Mouse (Mus musculus) T-cell, adult 2 months (primary cell): ENCODE measurements around the gene Ndufb7.
"Not testable (repeated sequence)": the region's sequence is repeated elsewhere in the genome, so short reads cannot be mapped to it uniquely, and the experiment has no call there.

ENCODE experiments used
- DNase-seq: peaks from one replicate; pipeline ENCODE4 v3.0.0; 2022; ENCODE audit warnings: low spot score

Ndufb7 gene

DNA sequence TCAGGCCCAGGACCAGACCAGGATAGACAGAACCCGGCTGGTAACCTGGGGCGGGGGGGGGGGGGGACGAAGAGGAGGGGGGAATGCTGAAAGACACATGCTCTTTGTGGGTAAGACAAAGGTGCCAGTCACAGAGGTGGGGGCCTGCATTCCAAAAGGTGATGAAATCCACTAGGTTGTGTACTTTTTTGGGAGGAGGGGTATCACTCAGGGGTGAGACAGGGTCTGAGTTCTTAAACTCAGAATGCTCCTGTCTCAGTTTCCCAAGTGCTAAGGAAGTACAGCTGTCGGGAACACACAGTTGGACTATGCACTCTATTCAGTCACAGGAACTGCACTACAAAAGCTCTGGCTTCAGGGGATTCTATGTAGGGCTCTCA lies 10.0 kb downstream of the Ndufb7 start:
- DNase-seq, result no peak

DNA sequence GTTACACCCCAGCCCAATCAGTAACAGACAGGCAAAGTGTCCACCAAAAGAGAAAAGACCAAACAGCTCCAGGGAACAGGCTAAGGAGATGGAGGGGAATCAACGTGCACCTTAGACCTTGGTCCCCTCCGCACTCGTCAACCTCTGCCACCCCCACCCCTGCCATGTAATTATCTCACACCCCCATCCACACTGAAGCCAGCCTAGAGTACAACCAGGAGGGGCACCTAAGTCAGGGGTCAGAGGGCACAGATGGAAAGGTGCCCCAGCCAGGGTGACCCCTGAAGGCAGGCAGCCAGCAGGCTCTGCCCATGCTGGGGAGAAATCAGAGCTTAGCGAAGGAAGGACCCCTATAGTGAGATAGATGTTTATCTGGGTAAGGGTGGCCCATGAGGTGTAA lies 10.4 kb downstream of the Ndufb7 start:
- no peak for DNase-seq

DNA sequence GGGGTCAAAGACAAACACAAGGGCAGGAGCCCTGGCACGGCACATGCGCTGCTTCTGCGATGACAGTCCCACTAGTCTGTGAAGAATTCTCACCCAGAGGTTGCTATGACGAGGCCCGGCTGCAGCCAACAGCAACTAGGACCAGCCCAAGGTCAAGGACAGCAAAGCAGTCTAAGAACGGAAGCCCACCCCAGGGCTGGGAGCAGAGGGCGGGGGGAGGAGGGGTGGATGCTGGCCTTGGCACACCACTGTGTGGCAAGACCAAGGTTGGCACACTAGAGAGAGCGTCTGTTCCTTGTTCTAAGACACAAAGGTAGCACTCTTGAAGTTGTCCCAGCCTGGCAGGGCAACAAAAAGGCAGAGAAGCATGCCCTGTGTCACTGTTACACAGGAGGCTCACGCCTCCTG lies 10.9 kb downstream of the Ndufb7 start:
- DNase-seq, result no peak

DNA sequence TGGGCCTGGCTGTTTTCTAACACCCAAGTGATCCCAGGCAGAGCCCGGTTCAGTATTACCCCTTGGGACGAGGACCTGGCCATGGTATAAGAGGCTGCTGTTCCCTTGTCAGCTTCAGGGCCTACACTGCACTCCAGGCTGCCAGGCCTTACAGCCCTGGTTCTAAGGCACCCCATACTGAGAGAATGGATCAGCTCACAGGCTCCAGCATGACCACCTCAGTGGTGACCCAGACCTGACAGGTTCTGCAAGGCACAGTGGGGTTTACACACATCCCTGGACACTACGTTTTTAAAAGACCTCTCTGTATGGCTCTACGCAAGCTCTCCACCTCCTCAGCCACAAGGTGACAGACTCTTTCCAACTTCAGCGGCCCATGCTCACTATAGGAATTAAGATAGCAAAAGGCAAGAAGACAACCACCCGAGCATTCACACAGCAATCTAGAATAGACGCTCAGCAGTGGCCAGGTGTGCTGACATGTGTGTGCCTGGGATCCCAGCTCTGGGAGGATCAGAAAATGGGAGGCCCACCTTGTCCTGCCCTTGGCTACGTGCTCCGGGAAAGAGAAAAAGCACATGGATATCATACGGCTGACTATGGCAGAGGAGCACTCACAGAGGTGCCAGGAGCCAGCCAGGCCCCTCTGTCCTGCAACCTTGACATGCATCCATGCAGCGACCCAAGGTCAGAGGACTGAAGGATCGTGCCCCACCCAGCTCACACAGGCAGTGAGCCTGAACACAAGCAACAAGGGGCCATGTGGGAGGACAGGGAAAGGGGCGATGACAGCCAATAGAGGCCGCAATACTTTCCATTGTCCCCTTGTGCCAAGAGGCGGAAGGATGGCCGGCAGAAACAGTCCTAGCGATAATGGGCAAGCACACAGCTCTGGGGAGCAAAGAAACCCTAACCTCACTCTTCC lies 11.9 kb downstream of the Ndufb7 start:
- no peak for DNase-seq

DNA sequence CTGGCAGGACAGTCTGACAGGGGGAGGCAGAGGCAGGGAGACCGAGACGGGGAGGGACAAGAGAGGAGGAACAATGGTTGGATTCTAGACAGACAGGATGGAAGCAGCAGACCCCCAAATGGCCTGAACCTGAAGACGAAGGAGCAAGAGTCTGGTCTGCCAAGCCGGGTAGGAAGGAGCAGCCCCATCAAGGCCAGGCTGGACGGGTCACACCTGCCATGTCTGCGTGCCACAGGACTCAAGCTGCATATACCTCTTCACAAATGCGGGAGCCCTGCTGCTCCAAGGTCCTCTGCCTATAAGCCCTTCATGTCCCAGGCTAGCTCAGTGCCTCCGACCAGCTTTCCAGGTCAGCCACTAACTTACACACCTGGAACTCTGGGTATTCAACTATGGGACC lies 13.2 kb downstream of the Ndufb7 start:
- no peak for DNase-seq

DNA sequence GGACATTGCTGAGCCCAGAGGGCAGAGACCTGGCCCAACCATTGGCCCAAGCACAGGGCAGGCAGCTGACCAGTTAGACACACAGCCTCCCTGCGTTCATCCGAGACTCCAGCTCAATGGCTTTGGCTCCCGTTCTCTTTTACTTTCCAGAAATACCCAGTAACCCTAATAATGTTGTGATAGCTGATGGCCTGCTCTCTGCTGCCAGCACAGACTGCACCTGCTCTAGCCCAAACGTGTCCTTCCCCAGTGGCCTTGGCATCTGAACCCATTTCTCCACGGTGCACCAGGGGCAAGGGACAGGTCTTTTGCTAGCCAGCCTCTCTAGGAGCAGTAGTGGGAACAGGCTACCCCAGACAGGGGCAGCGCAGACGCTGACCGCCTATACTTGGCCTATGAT lies 14.4 kb downstream of the Ndufb7 start:
- no peak for DNase-seq

DNA sequence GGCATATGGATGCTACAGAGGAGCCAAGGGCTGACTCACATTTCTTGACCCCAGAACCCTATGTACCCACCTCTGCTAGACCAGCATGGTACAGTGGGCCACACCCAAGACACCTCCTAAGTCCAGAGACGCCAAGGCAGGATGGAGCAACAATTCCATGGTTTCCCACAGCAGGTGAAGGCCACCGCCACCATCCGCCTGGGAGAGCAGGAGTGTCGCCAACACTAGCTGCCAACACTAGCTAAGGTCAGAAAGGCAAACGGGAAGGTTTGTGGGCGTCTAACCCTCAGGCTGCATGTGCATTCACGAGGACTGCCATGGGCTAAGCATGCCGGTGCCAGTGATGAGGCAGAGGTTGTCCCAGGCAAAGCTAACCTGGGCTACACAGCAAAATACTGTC lies 15.8 kb downstream of the Ndufb7 start:
- DNase-seq, result no peak

DNA sequence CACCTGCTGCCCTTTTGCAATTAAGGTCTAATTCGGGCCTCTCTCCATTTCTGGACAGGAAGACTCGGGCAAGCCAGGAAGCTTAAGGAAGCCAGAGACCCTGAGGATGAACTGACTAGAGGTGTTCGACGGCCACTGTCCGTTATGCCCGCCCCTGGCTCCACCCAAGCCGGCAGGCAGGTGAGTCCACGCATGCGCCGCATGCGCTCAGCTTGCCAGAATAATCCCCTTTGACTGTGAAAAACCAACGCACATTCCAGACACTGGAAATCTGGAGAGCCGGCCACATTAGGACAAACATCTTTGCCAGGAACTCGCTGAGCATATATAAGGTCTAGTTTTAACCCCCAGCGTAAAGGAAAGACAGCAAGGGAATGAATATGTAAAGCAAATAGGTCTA lies 16.8 kb downstream of the Ndufb7 start:
- no peak for DNase-seq

DNA sequence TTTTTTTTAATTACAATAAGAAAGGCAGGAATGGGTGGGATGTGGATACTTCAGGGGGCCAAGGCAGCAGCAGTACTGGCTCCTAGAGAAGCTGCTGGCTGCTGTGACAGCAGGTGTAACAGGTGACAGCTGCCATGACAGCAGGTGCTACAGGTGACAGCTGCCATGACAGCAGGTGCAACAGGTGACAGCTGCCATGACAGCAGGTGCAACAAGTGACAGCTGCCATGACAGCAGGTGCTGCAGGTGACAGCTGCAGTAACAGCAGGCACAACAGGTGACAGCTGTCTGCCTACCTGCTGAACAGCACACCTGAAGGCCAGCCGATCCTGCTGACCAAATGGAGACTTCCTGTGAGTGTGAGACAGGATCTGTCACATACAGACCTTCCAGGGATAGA lies 18.3 kb downstream of the Ndufb7 start:
- no peak for DNase-seq

DNA sequence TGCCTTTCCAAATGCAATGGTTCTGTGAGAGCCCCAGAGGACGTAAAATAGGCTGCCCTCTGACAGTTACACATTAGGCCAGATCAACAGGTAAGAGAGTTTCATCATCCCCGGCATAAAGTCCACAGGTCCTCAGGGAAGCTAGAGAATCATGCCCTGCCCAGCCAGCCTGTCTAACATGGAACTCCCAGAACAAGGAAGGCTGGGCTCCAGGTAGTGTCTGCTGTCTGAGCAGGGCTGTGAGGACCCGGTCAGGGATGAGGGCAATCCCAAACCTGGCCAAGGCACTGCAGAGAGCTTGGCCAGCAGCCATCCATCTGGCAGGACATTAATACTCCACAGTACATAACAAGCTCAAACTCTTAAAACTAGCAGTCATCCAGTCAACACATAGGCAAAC lies 18.9 kb downstream of the Ndufb7 start:
- no peak for DNase-seq

DNA sequence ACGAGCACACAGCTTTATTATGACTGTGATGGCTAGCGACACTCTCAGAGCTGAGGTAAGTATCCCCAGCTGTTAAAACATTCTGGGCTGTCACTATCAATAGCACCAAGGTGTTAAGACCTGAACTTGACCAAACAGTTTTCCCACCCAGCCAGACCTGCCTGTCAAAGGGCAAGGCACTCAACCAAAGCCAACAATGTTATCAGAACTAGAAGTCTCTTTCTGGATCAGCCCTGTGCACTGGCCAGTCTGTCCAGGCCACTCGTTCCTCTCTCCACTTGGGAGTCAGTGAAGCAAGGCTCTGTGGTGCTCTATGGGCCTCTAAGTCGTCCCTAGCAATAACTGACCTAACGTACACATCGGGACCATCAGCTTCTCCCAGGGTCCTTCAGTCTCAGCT lies 21.2 kb downstream of the Ndufb7 start:
- DNase-seq, result no peak

DNA sequence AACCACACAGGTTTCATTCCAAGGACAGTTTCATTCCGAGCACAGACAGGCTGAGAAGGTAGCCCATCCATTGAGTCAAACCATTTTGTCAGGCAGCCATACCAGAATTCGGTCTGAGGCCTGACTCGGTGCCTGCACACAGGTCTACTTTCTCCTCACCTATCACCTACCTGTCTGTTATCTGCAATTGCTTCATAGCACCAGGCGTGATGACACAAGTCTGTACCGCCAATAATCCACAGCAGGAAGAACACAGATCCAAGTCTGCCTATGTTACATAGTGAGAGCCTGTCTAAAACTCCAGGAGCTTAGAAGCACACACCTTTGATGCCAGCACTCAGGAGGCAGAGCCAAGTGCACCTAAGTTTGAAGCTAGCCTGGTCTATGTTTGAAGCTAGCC lies 22.4 kb downstream of the Ndufb7 start:
- no peak for DNase-seq

DNA sequence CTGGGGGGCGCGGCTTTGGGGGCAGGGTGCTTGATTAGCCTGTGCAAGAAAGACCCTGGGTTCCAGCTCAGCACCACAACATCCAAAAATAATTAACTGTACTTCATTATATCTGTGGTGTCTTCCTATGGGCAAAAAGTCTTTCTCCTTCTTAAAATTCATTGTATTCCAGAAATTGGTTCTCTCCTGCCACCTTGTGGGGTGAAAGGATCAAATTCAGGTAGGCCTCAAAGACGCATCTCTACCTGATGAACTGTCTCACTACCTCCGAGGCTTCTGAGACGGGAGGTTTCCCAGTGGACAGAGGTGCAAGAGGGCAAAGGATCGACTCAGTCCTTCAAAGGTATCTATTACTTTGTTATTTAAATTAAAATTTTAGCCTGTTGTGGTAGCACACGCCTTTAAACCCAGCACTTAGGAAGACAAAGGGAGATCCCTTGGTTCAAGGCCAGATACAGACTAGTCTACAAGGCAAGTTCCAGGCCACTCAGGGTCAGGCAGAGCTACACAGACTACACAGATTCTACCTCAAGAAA lies 24.1 kb downstream of the Ndufb7 start:
- DNase-seq, result no peak

DNA sequence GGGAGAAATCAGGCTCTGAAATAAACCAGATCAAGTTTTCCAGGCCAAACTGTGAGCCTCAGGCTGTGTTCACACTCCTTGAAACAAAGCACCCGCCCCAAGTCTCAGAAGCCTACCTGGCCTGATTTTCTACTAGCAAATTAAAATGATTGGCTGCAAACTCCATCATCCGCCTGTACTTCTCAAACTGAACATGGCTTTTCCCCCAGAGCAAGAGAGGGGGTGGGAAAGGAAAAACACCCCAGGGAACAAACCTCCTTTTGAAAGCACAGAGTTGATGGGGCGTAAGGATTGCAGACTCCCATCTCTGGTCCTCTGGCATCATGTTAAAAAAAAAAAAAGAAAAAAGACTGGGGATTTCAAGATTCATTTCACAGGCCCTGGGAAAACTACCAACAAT lies 26.2 kb downstream of the Ndufb7 start:
- DNase-seq, result no peak

DNA sequence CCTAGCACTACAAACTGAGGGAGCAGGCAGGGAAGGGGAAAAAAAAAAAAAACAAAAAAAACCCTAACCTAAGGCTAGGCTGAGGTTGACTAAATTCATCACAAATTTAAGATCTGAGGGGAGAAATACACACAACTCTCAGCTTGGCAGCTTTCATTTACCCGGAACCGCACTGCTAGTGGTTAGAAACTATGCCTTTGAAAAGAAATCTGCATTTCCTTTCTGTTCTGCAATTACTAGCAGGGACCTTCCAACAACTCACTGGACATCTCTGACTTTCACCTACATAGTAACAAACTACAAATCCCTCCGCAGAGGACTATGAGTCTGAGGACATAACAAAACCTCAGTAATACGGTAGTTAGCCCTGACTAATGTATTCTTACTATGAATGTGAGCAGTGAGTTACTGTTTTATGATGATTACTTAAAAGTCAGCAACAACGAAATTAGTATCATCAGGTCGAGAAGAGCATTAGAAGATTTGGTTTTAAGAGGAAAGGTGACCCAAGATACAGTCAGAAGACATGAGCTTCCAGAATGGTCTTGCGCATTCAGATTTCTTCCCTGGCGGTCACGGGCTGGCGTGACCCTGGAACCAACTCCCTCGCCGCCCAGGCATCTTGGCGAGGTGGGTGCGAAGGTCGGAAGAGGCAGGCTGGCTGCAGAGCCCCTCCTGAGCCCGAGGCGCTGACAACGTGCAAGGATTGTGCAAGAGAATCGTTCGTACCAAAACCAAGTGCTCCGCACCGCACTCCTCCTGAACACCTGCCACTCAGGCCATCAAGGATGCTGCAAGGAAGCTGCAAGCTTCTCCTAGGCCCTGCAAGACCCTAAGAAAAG lies 27.1 kb downstream of the Ndufb7 start:
- DNase-seq, result peak; percentile 28

DNA sequence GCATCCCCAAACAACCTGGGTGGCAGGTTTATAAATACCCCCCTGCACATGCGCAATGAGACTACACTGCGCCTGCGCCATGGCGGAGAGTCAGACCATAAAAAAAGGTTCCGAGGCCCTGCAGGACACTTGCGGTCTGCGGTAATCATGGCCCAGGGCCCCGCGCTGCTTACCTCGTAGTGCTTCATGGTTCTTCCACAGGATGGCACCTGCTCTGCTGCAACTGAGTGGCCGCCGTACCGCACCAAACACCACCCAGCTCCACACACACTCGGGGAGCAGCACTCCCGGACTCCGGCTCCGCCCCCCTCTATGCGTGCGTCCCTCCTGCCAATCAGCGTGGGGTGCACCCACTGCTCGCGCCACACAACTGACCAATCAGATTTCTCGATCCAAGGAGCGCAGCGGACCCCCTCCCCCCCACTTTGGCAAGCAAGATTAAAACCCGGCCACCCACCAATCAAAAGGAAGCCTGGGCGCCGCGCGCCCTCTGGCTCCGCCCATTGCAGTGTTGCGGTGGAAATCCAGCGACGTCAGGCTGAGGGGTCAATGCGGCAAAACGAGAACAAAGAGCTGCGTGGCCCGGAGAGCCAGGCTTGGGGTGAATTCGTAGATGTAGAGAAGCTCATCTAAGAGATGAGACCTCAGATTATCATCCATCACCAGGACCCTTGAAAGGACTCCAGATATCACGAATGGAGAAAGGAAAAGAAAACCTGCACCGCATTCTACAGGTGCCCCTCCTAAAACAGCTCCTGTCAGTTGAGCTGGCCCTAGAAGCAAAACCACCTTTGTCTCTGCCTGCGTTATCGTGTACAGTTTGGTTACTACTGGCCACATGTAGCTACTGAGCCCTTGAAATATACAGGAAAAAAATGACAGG lies 27.9 kb downstream of the Ndufb7 start:
- DNase-seq, result peak; percentile 94

DNA sequence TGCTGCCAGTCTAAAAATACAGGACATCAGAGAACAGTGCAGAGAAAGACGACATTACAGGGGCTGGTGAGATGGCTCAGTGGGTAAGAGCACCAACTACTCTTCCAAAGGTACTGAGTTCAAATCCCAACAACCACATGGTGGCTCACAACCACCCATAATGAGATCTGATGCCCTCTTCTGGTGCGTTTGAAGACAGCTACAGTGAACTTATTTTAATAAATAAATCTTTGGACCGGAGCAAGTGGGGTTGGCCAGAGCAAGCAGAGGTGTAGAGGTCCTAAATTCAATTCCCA lies 28.5 kb downstream of the Ndufb7 start:
- not testable (repeated sequence) for DNase-seq

DNA sequence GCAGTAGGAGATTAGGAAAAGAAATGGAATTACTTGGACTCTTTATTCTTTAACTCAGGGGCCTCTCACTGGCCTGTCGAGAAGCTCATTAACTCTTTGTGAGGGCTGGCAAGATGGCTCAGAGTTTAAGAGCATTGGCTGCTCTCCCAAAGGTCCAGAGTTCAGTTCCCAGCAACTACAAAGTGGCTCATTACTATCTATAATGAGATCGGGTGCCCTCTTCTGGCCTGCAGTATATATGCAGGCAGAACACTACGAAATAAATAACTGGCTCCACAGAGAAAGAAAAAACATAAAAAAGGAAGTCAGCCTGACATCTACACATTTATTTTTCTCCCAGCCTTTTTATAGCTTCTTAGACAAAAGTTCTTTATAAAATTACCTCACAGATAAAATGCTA lies 29.9 kb downstream of the Ndufb7 start:
- peak; percentile 34 for DNase-seq

DNA sequence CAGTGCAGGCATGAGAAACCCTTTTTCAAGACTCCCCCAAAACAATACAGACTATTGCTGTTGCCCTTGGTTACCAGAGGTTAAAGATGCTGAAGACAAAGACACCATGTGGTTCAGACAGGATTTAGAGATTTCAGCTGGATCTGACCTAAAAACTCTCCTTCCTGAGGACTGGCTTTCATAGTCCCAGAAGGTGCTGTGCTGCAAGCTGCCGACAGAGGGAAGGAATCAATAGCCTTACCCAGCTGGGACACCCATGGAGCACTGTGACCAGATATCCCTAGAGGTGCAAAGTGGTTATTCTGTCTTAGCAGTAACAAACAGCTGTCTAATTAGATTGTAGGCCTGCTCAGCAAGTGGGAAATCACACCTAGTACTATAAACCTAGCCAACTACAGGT lies 31.7 kb downstream of the Ndufb7 start:
- no peak for DNase-seq

DNA sequence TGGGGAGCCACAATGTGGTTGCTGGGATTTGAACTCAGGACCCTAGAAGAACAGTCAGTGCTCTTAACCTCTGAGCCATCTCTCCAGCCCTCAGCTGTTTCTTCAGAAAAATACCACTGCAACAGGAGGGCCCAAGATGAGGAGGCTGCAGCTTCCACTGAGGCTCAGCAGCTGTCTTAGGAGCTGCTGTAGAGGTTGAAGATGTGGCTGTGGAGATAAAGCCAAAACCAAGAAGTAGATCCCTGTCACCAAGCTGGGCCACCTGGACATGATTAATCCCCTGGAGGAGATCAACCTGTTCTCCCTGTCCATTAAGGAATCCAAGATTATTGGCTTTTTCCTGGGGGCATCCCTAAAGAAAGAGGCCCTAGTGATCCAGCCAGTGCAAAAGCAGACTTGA lies 33.3 kb downstream of the Ndufb7 start:
- peak; percentile 12 for DNase-seq

DNA sequence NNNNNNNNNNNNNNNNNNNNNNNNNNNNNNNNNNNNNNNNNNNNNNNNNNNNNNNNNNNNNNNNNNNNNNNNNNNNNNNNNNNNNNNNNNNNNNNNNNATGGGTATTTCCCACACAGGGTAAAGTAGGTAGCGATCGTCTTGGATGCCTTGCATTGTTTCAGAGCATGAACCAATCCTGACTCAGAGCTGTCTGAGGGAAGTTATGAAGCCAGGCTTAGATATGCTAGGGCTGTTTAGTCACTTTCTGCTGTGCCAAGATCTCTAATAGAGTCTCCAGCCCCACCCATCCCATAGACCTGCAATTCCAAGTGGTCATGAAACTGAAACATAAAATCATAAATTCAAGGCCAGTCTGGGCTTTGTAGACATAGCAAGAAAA lies 36.2 kb downstream of the Ndufb7 start:
- no peak for DNase-seq

DNA sequence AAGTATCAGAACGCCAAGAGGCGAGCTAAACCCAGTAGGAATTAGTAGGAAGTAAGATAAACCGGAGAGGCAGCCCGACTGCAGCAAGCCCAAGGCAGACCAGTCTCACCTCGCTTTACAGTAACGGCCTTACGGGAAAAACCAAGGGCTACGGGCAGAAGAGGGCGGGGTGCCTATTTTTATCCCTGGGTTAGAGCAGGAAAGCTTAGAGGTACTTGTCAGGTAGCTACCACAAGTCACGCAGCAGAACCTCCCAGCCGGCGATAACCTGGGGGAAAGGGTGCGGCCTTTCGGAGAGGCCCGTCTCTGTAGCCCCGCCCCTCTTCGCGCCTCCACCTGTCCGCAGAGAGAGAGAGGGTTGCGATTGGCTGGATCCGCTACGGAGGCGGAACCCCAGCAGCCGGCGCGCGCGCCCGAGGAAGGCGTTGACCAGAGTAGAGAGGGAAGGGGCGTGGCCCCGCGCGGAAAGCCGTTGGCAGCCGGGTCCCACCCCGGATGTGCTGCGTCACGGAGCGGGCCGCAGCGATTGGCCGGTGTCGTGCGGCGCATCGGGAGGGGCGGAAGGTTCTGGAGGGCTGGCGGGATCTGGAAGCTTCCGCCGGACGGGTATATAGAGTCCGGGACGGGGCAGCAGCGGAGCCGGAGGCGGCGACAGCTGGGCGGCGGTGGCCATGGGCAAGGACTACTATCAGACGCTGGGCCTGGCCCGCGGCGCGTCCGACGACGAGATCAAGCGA lies 41.4 kb downstream of the Ndufb7 start, which contains the start of the genes Tecr and Dnajb1:
Tecr (minus strand) TSS at position 311 of the 737 bp plus-strand sequence.
Dnajb1 (plus strand) TSS at position 533 of the 737 bp plus-strand sequence.
- peak; percentile 100 for DNase-seq
